Mouse (Mus musculus) adrenal gland, postnatal 0 days (tissue): ENCODE data around the gene Cyld. TPM values are rescaled to one million over a fixed set of nuclear protein-coding genes. Genes with fewer than 3 reads are reported as not detected.

Experiments
- polyA plus RNA-seq: library from polyadenylated mRNA; unstranded; fragments of >200 nt; fragmentation: Nextera tagmentation; extraction: Ambion mirVana; gene quantifications from 2 replicates; pipeline ENCODE4 v1.2.1, GENCODE M21; 2015

The Cyld gene
- 9.8 and 16.2 TPM in 2 replicates for polyA plus RNA-seq

DNA sequence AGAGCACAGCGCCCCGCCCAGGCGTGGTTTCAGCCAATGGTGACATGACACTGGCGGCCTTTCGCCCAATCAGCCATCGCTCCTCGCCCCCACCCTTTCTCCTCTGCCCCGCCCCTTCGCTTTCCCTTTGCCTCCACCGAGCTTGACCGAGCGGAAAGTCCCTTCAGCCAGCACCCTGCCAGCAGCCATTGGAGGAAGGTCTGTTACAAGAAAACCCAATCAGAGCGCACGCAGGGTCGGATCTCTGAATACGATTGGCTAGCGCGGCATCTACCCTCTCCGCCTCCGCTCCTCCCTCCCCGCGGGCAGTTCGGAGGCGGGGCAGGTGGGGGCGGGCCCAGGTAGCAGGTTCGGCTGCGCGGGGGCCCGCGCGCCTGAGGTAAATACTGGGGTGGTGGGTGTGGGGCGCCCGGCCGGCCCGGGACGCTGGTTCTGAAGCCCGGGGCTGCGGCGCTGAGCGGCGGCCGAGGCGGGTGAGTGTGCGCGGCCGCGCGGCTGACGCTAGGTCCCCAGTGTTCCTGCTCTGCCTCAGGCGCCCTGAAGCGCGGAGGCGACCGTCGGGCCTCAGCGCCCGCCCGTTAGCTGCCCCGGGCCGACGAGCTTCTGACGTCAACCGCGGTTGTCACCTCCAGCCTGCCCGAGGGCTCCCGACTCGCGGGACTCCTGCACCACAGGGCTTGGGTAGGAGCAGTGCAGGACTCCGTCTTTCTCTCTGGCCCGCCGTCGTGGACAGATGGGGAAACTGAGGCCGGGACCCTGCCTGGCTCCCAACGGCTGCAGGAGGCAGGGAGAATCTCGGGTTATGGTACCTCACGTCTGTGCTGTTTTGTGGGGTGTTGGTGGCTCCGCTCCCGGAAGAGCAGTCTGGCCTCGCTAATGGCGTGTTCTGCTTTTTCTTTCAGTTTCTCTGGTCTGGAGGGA, at the start of gene Cyld:
TSS of gene Cyld (plus strand) at position 308 of the 921 bp plus-strand sequence.

Other genes with a start within 250 kb of the Cyld start
- 36.9 and 41.1 TPM in 2 replicates for gene Nkd1, start 175.7 kb upstream of the Cyld start, polyA plus RNA-seq
- 4.2 and 4.9 TPM in 2 replicates for gene Snx20, start 60.9 kb upstream of the Cyld start, polyA plus RNA-seq
- gene Nod2, start 49.7 kb upstream of the Cyld start, polyA plus RNA-seq = 0.11 and 0.13 TPM in 2 replicates